Mouse (Mus musculus): ENCODE data around the gene Msrb1.
"Not testable (repeated sequence)": the region's sequence is repeated elsewhere in the genome, so short reads cannot be mapped to it uniquely, and the experiment has no call there.

Gene Msrb1

GRCm38 (mm10) chr17:24719494-24720222, 16.8 kb upstream of the Msrb1 start:
- peak; percentile 97 to 98 for DNase-seq (ENCODE audit: low spot score in 2 of 2)

- DNase-seq (ENCODE audit: low spot score in 2 of 2): peak in 1 of 2 experiments; percentile 62
These were observed 15.8 kb upstream of the Msrb1 start for GRCm38 (mm10) chr17:24720616-24721015.

GRCm38 (mm10) chr17:24721383-24721955, 15.0 kb upstream of the Msrb1 start:
- not testable (repeated sequence) for DNase-seq (ENCODE audit: low spot score in 2 of 2)

GRCm38 (mm10) chr17:24722220-24722924, 14.1 kb upstream of the Msrb1 start:
- peak in 1 of 2 experiments; percentile 61 for DNase-seq (ENCODE audit: low spot score in 2 of 2)

- DNase-seq (ENCODE audit: low spot score in 2 of 2): peak in 1 of 2 experiments; percentile 60
These were observed 13.1 kb upstream of the Msrb1 start for GRCm38 (mm10) chr17:24723122-24723880.

DNA sequence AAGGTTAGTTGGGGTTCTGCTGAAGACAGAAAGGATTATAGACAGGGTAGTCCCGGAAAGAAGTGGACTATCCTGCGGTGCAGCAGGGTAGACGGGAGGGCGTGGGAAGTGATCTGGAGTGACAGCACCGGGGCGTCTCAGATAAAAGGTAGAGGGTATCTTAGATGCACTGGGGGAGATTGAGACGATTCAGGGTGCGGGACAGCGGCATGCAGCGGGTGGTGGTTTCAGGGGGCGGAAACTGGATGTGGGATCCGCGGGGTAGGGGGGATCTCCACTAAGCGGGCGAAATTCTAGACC, 12.6 kb upstream of the Msrb1 start:
- DNase-seq (ENCODE audit: low spot score in 2 of 2): peak in 1 of 2 experiments; percentile 47

GRCm38 (mm10) chr17:24724184-24724583, 12.3 kb upstream of the Msrb1 start, which contains the start of gene Ndufb10:
Ndufb10 (minus strand) TSS chr17:24724478.
- peak; percentile 97 to 100 for DNase-seq (ENCODE audit: low spot score in 2 of 2)

DNA sequence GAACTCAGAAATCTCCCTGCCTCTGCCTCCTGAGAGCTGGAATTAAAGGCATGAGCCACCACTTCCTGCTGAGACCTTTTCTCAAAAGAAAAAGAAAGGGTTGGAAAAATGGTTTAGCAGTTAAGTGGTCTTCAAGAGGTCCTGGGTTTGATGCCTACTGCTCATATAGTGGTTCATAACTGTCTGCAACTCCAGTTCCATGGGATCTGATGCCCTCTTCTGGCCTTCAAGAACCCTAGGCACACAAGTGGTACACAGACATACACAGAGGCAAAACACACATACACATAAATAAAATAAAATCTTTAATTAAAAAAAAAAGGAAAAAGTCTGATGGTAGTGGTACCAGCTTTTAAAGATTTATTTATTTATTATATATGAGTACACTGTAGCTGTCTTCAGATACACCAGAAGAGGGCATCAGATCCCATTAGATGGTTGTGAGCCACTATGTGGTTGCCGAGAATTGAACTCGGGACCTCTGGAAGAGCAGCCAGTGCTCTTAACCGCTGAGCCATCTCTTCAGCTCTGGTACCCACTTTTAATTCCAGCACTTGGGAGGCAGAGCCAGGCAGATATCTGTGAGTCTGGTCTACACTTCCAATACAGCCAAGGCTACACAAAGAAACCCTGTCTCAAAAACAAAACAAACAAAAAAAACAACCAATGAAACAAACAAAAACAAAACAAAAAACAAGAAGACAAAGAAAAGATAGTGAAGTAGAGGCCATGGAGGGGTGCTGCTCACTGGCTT, 10.6 kb upstream of the Msrb1 start:
- no peak for DNase-seq (ENCODE audit: low spot score in 2 of 2)

DNA sequence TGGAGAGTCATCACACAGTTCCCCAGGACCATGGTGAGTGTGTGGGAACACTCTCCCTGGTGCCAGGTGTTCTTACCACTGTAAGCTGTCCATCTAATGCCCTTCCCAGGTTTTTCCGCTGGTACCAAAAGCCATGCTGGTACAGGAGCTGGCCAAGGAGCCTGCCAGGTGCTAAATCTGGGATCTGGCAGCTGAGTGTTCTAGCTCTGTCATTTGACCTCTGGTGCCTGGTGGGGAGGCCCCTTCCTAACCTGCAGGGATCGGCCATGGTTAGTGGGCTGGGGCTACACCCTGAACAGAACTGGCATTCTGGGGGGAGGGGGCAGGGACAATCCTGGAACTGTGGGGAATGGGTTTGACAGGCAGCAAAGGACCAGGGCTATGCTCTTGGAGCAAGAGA, 8.8 kb upstream of the Msrb1 start, which contains the start of gene Rpl3l:
TSS of gene Rpl3l (plus strand) at position 203 of the 400 bp plus-strand sequence.
- DNase-seq (ENCODE audit: low spot score in 2 of 2): peak in 1 of 2 experiments; percentile 57

DNA sequence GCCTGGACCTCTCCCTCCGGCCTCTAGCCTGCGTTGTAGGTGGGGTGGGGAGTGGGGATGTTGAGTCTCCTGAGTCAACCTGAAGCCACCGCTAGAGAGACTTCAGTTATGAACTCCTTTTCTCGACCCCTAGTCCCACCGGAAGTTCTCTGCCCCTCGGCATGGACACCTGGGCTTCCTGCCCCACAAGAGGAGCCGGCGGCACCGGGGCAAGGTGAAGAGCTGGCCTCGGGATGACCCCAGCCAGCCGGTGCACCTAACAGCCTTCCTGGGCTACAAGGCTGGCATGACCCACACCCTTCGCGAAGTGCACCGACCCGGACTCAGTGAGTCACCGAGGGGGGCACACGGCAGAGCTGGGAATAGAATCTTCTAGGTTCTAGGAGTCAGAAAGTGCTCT, 8.3 kb upstream of the Msrb1 start:
- DNase-seq (ENCODE audit: low spot score in 2 of 2): peak in 1 of 2 experiments; percentile 60

GRCm38 (mm10) chr17:24729067-24729466, 7.4 kb upstream of the Msrb1 start:
- no peak for DNase-seq (ENCODE audit: low spot score in 2 of 2)

GRCm38 (mm10) chr17:24730787-24731186, 5.7 kb upstream of the Msrb1 start:
- DNase-seq (ENCODE audit: low spot score in 2 of 2): peak in 1 of 2 experiments; percentile 60

- DNase-seq (ENCODE audit: low spot score in 2 of 2): peak in 1 of 2 experiments; percentile 53
These were observed 4.1 kb upstream of the Msrb1 start for GRCm38 (mm10) chr17:24732233-24732935.

DNA sequence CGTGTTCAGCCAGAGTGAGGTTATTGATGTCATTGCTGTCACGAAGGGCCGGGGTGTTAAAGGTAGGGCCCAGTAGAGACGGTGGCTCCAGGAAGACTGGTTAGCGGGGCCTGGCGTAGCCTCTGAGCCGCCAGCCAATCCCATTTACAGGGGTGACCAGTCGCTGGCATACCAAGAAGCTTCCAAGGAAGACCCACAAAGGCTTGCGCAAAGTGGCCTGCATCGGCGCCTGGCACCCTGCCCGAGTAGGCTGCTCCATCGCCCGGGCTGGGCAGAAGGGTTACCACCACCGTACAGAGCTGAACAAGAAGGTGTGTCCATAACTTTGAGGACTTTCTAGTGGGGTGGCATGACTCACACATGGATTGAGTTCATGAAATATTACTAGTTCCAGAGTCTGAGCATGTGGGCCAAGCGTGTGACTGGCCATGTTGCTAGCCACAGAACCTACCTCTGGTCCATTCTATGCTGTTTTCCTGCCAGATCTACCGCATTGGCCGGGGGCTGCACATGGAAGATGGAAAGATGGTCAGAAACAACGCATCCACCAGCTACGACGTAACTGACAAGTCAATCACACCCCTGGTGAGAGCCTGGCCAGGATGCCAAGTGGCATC, 2.9 kb upstream of the Msrb1 start:
- peak in 1 of 2 experiments; percentile 64 for DNase-seq (ENCODE audit: low spot score in 2 of 2)

- DNase-seq (ENCODE audit: low spot score in 2 of 2): no peak
These were observed 1.9 kb upstream of the Msrb1 start for GRCm38 (mm10) chr17:24734513-24734912.

DNA sequence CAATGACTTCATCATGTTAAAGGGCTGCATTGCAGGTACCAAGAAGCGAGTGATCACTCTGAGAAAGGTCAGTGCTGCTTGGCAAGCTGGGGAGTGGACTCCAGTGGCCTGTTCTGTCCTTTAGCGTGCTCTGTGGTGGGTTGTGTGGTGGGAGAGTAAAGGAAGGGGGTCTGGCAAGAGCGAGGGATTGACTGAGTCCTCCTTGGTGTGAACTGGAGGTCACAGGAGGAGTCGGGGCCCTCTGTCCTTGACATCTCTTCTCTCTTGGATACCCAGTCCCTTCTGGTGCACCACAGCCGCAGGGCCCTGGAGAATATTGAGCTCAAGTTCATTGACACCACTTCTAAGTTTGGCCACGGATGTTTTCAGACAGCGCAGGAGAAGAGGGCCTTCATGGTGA, 996 bp upstream of the Msrb1 start:
- DNase-seq (ENCODE audit: low spot score in 2 of 2): peak in 1 of 2 experiments; percentile 65

DNA sequence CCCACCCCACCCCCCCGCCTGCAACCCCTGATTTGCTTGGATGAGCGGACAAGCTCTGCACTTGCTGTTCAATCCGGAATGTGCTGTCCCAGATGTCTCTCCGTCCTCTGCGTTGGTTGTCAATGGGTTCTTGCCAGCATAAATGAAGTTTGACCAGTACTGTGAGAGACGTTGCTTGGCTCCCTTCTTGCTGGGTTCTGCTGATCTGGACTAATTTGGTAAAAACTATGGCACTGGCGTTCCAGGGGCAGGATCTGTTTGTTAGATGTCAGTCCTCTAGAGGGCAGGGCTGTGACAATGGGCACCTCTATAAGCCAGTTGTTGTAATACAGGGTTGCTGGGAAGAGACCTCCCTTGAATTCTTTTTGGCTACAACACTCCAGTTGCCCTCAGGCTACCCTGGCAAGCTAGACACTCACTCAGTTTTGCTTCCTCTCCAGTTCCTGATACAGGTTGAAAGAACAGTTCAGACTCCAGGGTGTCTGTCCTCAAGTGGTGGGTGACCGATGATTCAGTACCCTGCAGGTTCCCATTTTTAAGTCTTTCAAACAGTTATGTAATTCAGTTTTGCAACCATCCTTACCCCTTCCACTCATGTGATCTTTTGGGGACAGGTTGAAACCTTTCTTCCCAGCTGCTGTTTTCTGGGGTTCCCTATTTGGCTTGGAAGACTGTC, 831 bp downstream of the Msrb1 start:
- DNase-seq (ENCODE audit: low spot score in 2 of 2): peak in 1 of 2 experiments; percentile 63

- DNase-seq (ENCODE audit: low spot score in 2 of 2): no peak
These were observed 1.8 kb downstream of the Msrb1 start for GRCm38 (mm10) chr17:24738238-24738637.

DNA sequence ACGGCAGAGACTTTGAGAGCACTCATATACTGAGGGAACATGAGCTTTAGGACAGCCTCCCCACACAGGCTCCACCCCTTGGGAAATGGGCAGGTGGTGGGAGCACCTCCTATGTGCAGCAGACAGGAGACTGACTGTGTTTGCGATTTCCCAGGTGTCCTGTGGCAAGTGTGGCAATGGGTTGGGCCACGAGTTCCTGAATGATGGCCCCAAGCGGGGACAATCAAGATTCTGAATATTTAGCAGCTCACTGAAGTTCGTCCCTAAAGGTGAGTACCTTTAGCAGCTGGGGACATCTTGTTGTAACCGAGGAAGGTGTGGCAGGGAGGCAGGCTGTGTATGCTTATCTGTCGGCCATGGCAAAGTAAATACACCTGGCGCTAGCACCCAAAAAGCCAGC, 3.5 kb downstream of the Msrb1 start:
- DNase-seq (ENCODE audit: low spot score in 2 of 2): no peak

GRCm38 (mm10) chr17:24742307-24742706, 5.9 kb downstream of the Msrb1 start:
- no peak for DNase-seq (ENCODE audit: low spot score in 2 of 2)

Measured in spleen, postnatal 4 days (tissue).